Mouse (Mus musculus): ENCODE results near the gene Zbed6.

DNA sequence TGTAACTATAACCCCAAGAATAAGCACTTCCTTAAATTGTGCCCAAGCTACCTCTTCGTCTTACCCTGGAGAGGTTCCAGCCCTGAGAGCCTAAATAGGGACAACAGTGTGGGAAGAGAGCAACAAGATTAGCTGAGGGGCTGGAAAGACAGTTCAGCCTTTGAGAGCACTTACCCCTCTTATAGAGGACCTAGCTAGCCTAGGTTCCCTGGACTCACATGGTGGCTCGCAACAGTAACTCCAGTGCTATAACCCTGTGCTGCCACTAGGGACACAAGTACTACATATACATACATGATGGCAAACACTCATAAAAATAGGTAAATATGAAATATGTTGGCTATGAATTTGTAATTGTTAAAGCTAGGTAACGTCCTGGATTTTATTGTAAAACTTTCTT lies 46.9 kb downstream of the Zbed6 start:
- TF ChIP-seq CTCF (IDR thresholded peaks at IDR 0.05; ENCODE audit: borderline replicate concordance, extremely low read depth, insufficient read depth, insufficient read length) (peak; percentile 24; the same call in 1 of the 2 replicates), POLR2A (IDR thresholded peaks at IDR 0.05; ENCODE audit: borderline replicate concordance, extremely low read depth, insufficient read depth, insufficient read length, poor library complexity, severe bottlenecking) (no peak)

Measured in brain, embryonic 14.5 days (tissue).